13 mouse cellular contexts compared by ENCODE assay signal in genomic region chr16:48126797-48127196, GRCm38 (mm10).
A peak's percentile ranks its signal among the peaks of the same experiment; 100 is the strongest.
DNase-seq lines count a peak whose midpoint lies in the region; ATAC-seq and TF ChIP-seq lines count a peak whose summit lies in the region.
"Had no signal": no experiment of that assay in that cellular context is flagged by ENCODE, and none has a peak within 500 bp of the region (broad histone marks: within the 10 kb centered on the region; RNA-seq: fewer than 3 reads in every experiment).

No protein-coding gene starts in this region.

- H3K4me2 ChIP-seq in liver, embryonic 11.5 days = no peak overlapping the region
- H3K4me2 ChIP-seq in forebrain, embryonic 15.5 days (replicated peaks) = no peak overlapping the region
- H3K4me2 ChIP-seq: embryonic facial prominence, embryonic 15.5 days; limb, embryonic 12.5 days had no signal

- intact Hi-C loops in gastrocnemius, postnatal 14 days (cut with DNase I; ENCODE audit: low total_unique reads) = no loop called here

- TF ChIP-seq CTCF in liver, adult 2 months (IDR thresholded peaks at IDR 0.05; ENCODE audit: low read depth, low read length) = no peak

- ATAC-seq in liver, embryonic 11.5 days (replicated peaks; ENCODE audit: low FRiP score) = no peak
- ATAC-seq in forebrain, embryonic 15.5 days (replicated peaks) = 0 out of 2 replicates have a peak, but pooled peaks have one; percentile 26

- H3K4me1 ChIP-seq in liver, adult 2 months (ENCODE audit: control insufficient read depth, insufficient read depth, low read length) = no peaks in the 10 kb centered on the region
- no peaks in the 10 kb centered on the region for H3K4me1 ChIP-seq in liver, embryonic 11.5 days (replicated peaks; ENCODE audit: control insufficient read depth, insufficient read depth, low read length)
- no peaks in the 10 kb centered on the region for H3K4me1 ChIP-seq in forebrain, embryonic 15.5 days
- H3K4me1 ChIP-seq: embryonic facial prominence, embryonic 15.5 days; limb, embryonic 12.5 days had no signal

- no peak overlapping the region for H3K4me3 ChIP-seq in liver, adult 2 months (ENCODE audit: insufficient read depth, low read depth, low read length)
- H3K4me3 ChIP-seq in liver, embryonic 11.5 days (ENCODE audit: low read depth, low read length) = no peak overlapping the region
- no peak overlapping the region for H3K4me3 ChIP-seq in forebrain, embryonic 15.5 days
- H3K4me3 ChIP-seq: embryonic facial prominence, embryonic 15.5 days; limb, embryonic 12.5 days had no signal

- no peaks in the 10 kb centered on the region for H3K36me3 ChIP-seq in liver, adult 2 months (ENCODE audit: control insufficient read depth, insufficient read depth, low read length)
- H3K36me3 ChIP-seq in liver, embryonic 11.5 days (ENCODE audit: control insufficient read depth, insufficient read depth, low read length) = no peaks in the 10 kb centered on the region
- no peaks in the 10 kb centered on the region for H3K36me3 ChIP-seq in forebrain, embryonic 15.5 days
- H3K36me3 ChIP-seq: embryonic facial prominence, embryonic 15.5 days; G1E; limb, embryonic 12.5 days had no signal

- peak; percentile 37 to 39 for DNase-seq in cerebellum, postnatal 10 days
- no peak for DNase-seq in cerebellum, adult 9-11 months
- peak; percentile 1 for DNase-seq in liver, adult 2 months (ENCODE audit: extremely low read depth, low read depth, low spot score)
- DNase-seq in liver, embryonic 11.5 days (ENCODE audit: low spot score) = no peak
- DNase-seq in Muller cell, postnatal 12 days (ENCODE audit: inconsistent ontology term) = peak; percentile 87
- no peak for DNase-seq in gastrocnemius, postnatal 14 days
- DNase-seq in urinary bladder, postnatal 25 days (ENCODE audit: low spot score) = no peak
- DNase-seq: cerebellum, adult 2 months had no signal

- H3K9ac ChIP-seq in liver, adult 2 months (ENCODE audit: low read depth, low read length) = no peak overlapping the region
- no peak overlapping the region for H3K9ac ChIP-seq in liver, embryonic 11.5 days (ENCODE audit: low read depth, low read length)
- H3K9ac ChIP-seq in forebrain, embryonic 15.5 days (replicated peaks) = no peak overlapping the region
- H3K9ac ChIP-seq: embryonic facial prominence, embryonic 15.5 days; limb, embryonic 12.5 days had no signal

- no peak for TF ChIP-seq POLR2A in liver, adult 2 months (IDR thresholded peaks at IDR 0.05; ENCODE audit: extremely low read depth, insufficient read depth, low read length)

- no peaks in the 10 kb centered on the region for H3K27me3 ChIP-seq in liver, adult 2 months (ENCODE audit: control insufficient read depth, insufficient read depth, low read length)
- H3K27me3 ChIP-seq in liver, embryonic 11.5 days (replicated peaks; ENCODE audit: control insufficient read depth, insufficient read depth, low read length) = no peaks in the 10 kb centered on the region
- no peaks in the 10 kb centered on the region for H3K27me3 ChIP-seq in forebrain, embryonic 15.5 days
- H3K27me3 ChIP-seq: embryonic facial prominence, embryonic 15.5 days; limb, embryonic 12.5 days had no signal

- WGBS in liver, adult 2 months = 74% methylated on average over 6 of the region's 6 CpGs
- WGBS in liver, embryonic 11.5 days = 72% methylated on average over 6 of the region's 6 CpGs
- 37% methylated on average over 6 of the region's 6 CpGs for WGBS in forebrain, embryonic 15.5 days

- H3K79me2 ChIP-seq in liver, adult 2 months (ENCODE audit: control insufficient read depth, insufficient read depth, low read length) = no peaks in the 10 kb centered on the region

- H3K27ac ChIP-seq in liver, adult 2 months (replicated peaks; ENCODE audit: insufficient read depth, low read depth, low read length) = no peak overlapping the region
- no peak overlapping the region for H3K27ac ChIP-seq in liver, embryonic 11.5 days (ENCODE audit: low read depth, low read length)
- H3K27ac ChIP-seq in forebrain, embryonic 15.5 days (replicated peaks) = no peak overlapping the region
- H3K27ac ChIP-seq: embryonic facial prominence, embryonic 15.5 days; limb, embryonic 12.5 days; macrophage had no signal

- H3K9me3 ChIP-seq in liver, embryonic 11.5 days (ENCODE audit: control insufficient read depth, low read length) = no peaks in the 10 kb centered on the region
- H3K9me3 ChIP-seq in forebrain, embryonic 15.5 days = no peaks in the 10 kb centered on the region
- H3K9me3 ChIP-seq: embryonic facial prominence, embryonic 15.5 days; G1E; limb, embryonic 12.5 days had no signal

Comparison
In these comparisons a context has a peak if more than half of its experiments do, and no peak if none do; other contexts are left out.
1. DNase-seq: peak in cerebellum, postnatal 10 days (2 of 2), liver, adult 2 months (single experiment) and Muller cell, postnatal 12 days (single experiment); none in cerebellum, adult 9-11 months (single experiment), liver, embryonic 11.5 days (single experiment), gastrocnemius, postnatal 14 days (single experiment) and urinary bladder, postnatal 25 days (single experiment).